Mouse (Mus musculus): ENCODE results near the gene Hace1.
"Not testable (repeated sequence)": the region's sequence is repeated elsewhere in the genome, so short reads cannot be mapped to it uniquely, and the experiment has no call there.

The Hace1 gene

GRCm38 (mm10) chr10:45577731-45578297 lies at the start of gene Hace1:
Gene Hace1 (plus strand): TSS chr10:45577829.
- POLR2A ChIA-PET: interaction anchor here in 3 of 4 experiments (0.6 to 2.9 kb wide), 26 partner anchors 12 to 1558 kb away, joined by 3 to 15 read pairs (median 4); partner anchors contain the start of gene Lin28b (in 2 of the 3)

GRCm38 (mm10) chr10:45537334-45537733 lies 40.3 kb upstream of the Hace1 start:
- CTCF ChIA-PET: not testable (repeated sequence)

More at GRCm38 (mm10) chr10:45577731-45578297, at the start of gene Hace1:
- CTCF ChIA-PET: interaction anchor here in 3 of 4 experiments (0.5 to 0.7 kb wide), 5 partner anchors 45 to 313 kb away, joined by 3 to 7 read pairs (median 4); no protein-coding TSS in a partner anchor

GRCm38 (mm10) chr10:45542726-45543125 lies 34.9 kb upstream of the Hace1 start:
- CTCF ChIA-PET: no interaction called here
- POLR2A ChIA-PET: interaction anchor here in 1 of 4 experiments (0.6 kb wide), 1 partner anchor 174 kb away, joined by 4 read pairs; no protein-coding TSS in a partner anchor

More at GRCm38 (mm10) chr10:45537334-45537733, 40.3 kb upstream of the Hace1 start:
- POLR2A ChIA-PET: not testable (repeated sequence)

- POLR2A ChIA-PET: interaction anchor here in 1 of 4 experiments (0.7 kb wide), 1 partner anchor 100 kb away, joined by 3 read pairs; no protein-coding TSS in a partner anchor
Measured at GRCm38 (mm10) chr10:45546799-45547198, 30.8 kb upstream of the Hace1 start.

GRCm38 (mm10) chr10:45578298-45578821 lies 731 bp downstream of the Hace1 start:
- ChIA-PET CTCF (interaction anchor here in 3 of 4 experiments (0.5 to 0.7 kb wide), 5 partner anchors 44 to 313 kb away, joined by 3 to 7 read pairs (median 4); no protein-coding TSS in a partner anchor), POLR2A (interaction anchor here (0.5 to 2.9 kb wide), 26 partner anchors 11 to 1559 kb away, joined by 3 to 15 read pairs (median 4); partner anchors contain the start of gene Lin28b (in 2 of the 4))

More at GRCm38 (mm10) chr10:45546799-45547198, 30.8 kb upstream of the Hace1 start:
- CTCF ChIA-PET: no interaction called here

- CTCF ChIA-PET: no interaction called here
- POLR2A ChIA-PET: no interaction called here
Measured at GRCm38 (mm10) chr10:45583310-45583709, 5.7 kb downstream of the Hace1 start.

- ChIA-PET CTCF (no interaction called here), POLR2A (no interaction called here)
Measured at GRCm38 (mm10) chr10:45583829-45584228, 6.2 kb downstream of the Hace1 start.

GRCm38 (mm10) chr10:45584311-45585102 lies 6.9 kb downstream of the Hace1 start:
- POLR2A ChIA-PET: interaction anchor here in 1 of 4 experiments (0.6 kb wide), 1 partner anchor 1425 kb away, joined by 5 read pairs; no protein-coding TSS in a partner anchor
- CTCF ChIA-PET: no interaction called here

GRCm38 (mm10) chr10:45605853-45606252 lies 28.2 kb downstream of the Hace1 start:
- ChIA-PET CTCF (interaction anchor here in 1 of 4 experiments (0.5 to 0.7 kb wide), 2 partner anchors 282 to 401 kb away, joined by 3 to 11 read pairs; no protein-coding TSS in a partner anchor), POLR2A (interaction anchor here in 2 of 4 experiments (0.6 to 1.0 kb wide), 2 partner anchors 8 to 210 kb away, joined by 4 to 7 read pairs; no protein-coding TSS in a partner anchor)

- POLR2A ChIA-PET: interaction anchor here in 2 of 4 experiments (0.6 to 1.5 kb wide), 2 partner anchors 32 to 522 kb away, joined by 3 to 5 read pairs; no protein-coding TSS in a partner anchor
- CTCF ChIA-PET: interaction anchor here in 1 of 4 experiments (0.7 kb wide), 1 partner anchor 216 kb away, joined by 3 read pairs; no protein-coding TSS in a partner anchor
Measured at GRCm38 (mm10) chr10:45610727-45611126, 33.1 kb downstream of the Hace1 start.

- CTCF ChIA-PET: no interaction called here
- POLR2A ChIA-PET: interaction anchor here in 1 of 4 experiments (1.1 kb wide), 1 partner anchor 38 kb away, joined by 3 read pairs; the partner anchor contains the start of gene Hace1
Measured at GRCm38 (mm10) chr10:45616012-45616411, 38.4 kb downstream of the Hace1 start.

GRCm38 (mm10) chr10:45619039-45619438 lies 41.4 kb downstream of the Hace1 start:
- POLR2A ChIA-PET: no interaction called here
- CTCF ChIA-PET: no interaction called here

GRCm38 (mm10) chr10:45631995-45632394 lies 54.4 kb downstream of the Hace1 start:
- ChIA-PET CTCF (no interaction called here), POLR2A (interaction anchor here in 2 of 4 experiments (0.7 to 2.0 kb wide), 5 partner anchors 11 to 54 kb away, joined by 3 to 7 read pairs (median 4); partner anchors contain the start of gene Hace1 (in 1 of the 2))

GRCm38 (mm10) chr10:45632641-45633040 lies 55.0 kb downstream of the Hace1 start:
- ChIA-PET POLR2A (interaction anchor here in 2 of 4 experiments (0.6 to 1.0 kb wide), 4 partner anchors 10 to 228 kb away, joined by 3 to 4 read pairs (median 4); no protein-coding TSS in a partner anchor), CTCF (no interaction called here)

GRCm38 (mm10) chr10:45635201-45635600 lies 57.6 kb downstream of the Hace1 start:
- POLR2A ChIA-PET: no interaction called here
- CTCF ChIA-PET: no interaction called here

GRCm38 (mm10) chr10:45639762-45640161 lies 62.1 kb downstream of the Hace1 start:
- CTCF ChIA-PET: no interaction called here
- POLR2A ChIA-PET: no interaction called here

GRCm38 (mm10) chr10:45654026-45654425 lies 76.4 kb downstream of the Hace1 start:
- ChIA-PET CTCF (no interaction called here), POLR2A (no interaction called here)

- CTCF ChIA-PET: no interaction called here
- POLR2A ChIA-PET: no interaction called here
Measured at GRCm38 (mm10) chr10:45662015-45662414, 84.4 kb downstream of the Hace1 start.

GRCm38 (mm10) chr10:45668266-45668665 lies 90.6 kb downstream of the Hace1 start:
- CTCF ChIA-PET: interaction anchor here in 1 of 4 experiments (1.2 kb wide), 1 partner anchor 249 kb away, joined by 4 read pairs; no protein-coding TSS in a partner anchor
- POLR2A ChIA-PET: no interaction called here

Data from embryonic stem cell, embryonic (primary cell).